Mouse (Mus musculus): Measurements from ENCODE around the gene Itga3.

Gene Itga3

GRCm38 (mm10) chr11:95004937-95005198 lies 71.7 kb downstream of the Itga3 start:
- no peak for DNase-seq (ENCODE audit: low read depth, low spot score)

- DNase-seq (ENCODE audit: low read depth, low spot score) = no peak
These were observed 72.3 kb downstream of the Itga3 start for GRCm38 (mm10) chr11:95004136-95004936.

- no peak for DNase-seq (ENCODE audit: low read depth, low spot score)
These were observed 73.9 kb downstream of the Itga3 start for GRCm38 (mm10) chr11:95002705-95003104.

GRCm38 (mm10) chr11:95001584-95002347 lies 74.8 kb downstream of the Itga3 start:
- DNase-seq (ENCODE audit: low read depth, low spot score) = no peak

- DNase-seq (ENCODE audit: low read depth, low spot score) = no peak
These were observed 75.5 kb downstream of the Itga3 start for GRCm38 (mm10) chr11:95001058-95001457.

DNA sequence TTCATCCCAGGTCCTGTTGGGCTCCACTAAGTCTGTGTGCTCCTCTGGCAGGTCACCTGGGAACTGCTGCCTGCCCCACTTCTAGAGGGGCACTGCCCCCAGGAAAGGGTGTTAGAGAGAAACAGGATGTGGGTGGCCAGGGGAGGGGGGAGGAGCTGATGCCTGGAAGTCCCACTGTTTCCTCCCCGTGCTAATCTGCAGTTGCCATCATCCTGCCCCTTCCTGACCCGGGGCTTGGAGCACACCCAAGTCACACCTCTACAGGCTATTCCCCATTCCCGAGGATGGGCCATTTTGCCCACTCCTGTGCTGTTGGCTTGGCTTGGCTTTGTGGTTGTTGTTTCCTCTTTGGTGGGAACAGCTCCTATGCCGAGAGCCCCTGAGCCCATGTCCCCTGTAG lies 76.1 kb downstream of the Itga3 start:
- no peak for DNase-seq (ENCODE audit: low read depth, low spot score)

GRCm38 (mm10) chr11:95000128-95000527 lies 76.5 kb downstream of the Itga3 start:
- DNase-seq (ENCODE audit: low read depth, low spot score) = no peak

DNA sequence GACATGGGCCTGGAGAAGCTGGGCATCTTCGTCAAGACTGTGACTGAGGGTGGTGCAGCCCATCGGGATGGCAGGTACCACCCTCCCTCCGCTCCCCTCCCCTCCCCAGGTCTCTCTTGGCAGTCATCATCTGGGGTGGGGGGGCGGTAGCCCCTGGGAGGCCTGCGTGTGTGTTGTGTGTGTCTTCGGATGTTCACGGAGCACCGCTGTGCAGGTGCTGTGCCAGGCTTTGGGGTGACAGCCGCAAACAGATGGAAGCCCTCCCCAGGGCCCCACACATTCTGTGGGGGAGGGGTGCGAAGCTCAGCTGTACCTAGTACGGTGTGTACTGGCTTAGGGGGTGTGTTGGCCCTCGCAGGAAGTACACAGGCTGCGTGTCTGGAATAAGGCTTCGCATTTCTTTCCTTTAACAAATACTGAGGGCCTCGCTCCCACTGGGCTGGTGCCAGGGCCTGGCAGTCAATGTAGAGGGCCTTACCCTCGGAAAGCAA lies 78.5 kb downstream of the Itga3 start:
- no peak for DNase-seq (ENCODE audit: low read depth, low spot score)

- no peak for DNase-seq (ENCODE audit: low read depth, low spot score)
These were observed 79.0 kb downstream of the Itga3 start for GRCm38 (mm10) chr11:94997596-94997995.

- no peak for DNase-seq (ENCODE audit: low read depth, low spot score)
These were observed 79.6 kb downstream of the Itga3 start for GRCm38 (mm10) chr11:94996984-94997383.

- DNase-seq (ENCODE audit: low read depth, low spot score) = no peak
These were observed 80.5 kb downstream of the Itga3 start for GRCm38 (mm10) chr11:94996101-94996500.

- no peak for DNase-seq (ENCODE audit: low read depth, low spot score)
These were observed 81.4 kb downstream of the Itga3 start for GRCm38 (mm10) chr11:94994947-94995772.

Data from WW6 (cell line).